Mouse (Mus musculus) lung, postnatal 0 days (tissue): ENCODE measurements at regions not wholly inside any gene's neighbourhood (a gene's known extent, or its start where the extent isn't known, plus 50 kb on each side); places are given as distances from the start of the nearest gene placed in this dataset.

Experiments
- CTCF ChIP-seq: IDR thresholded peaks from 2 replicates; pipeline ENCODE4 v1.5.1; 2016; ENCODE audit warnings: antibody characterized with exemption, mild to moderate bottlenecking
- EP300 ChIP-seq: IDR thresholded peaks from 2 replicates; pipeline ENCODE4 v1.6.1; 2016; ENCODE audit warnings: antibody characterized with exemption, mild to moderate bottlenecking, control low read depth

DNA sequence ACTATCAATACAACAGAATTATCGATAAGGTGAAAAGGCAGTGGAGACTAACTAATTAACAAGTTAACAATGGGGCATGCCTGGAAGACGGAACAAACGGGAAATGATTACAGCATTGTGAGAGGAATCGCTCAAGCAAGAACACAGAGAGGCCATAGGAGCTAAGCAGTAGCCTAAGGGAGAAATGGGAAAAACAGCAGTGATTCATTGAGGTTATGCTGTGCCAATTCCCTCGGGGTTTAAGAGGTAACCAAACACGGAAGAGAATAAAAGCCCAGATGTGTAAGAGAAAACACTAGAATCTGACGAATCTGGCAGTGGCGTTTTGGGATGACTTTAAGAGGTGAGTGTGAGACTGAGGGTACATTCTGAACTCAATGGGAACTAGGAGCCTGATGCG, 100.5 kb upstream of the Tspan8 start:
- TF ChIP-seq CTCF (no peak), EP300 (no peak)
